Mouse (Mus musculus) cerebellum, adult 2 months (tissue): Measurements from ENCODE around the gene Trmt2a. TPM values are rescaled to one million over a fixed set of nuclear protein-coding genes. Genes with fewer than 3 reads are reported as not detected.

Experiments
- DNase-seq, 2 experiments: peaks; one replicate each; pipeline ENCODE4 v3.0.0; 2021
- H3K27ac ChIP-seq: fragments of 200-500 bp; 2 replicates; pipeline ENCODE4 v1.5.1; 2012; ENCODE audit warnings: low read length, control low read depth, inconsistent platforms; ENCODE audit not compliant: insufficient read depth
- H3K27me3 ChIP-seq: fragments of 200-500 bp; 2 replicates; pipeline ENCODE4 v1.6.1; 2012; ENCODE audit warnings: inconsistent platforms, mild to moderate bottlenecking, low read length, moderate library complexity; ENCODE audit not compliant: control insufficient read depth, insufficient read depth
- H3K4me1 ChIP-seq: fragments of 200-500 bp; 2 replicates; pipeline ENCODE4 v1.6.1; 2011; ENCODE audit warnings: low read length; ENCODE audit not compliant: control insufficient read depth, insufficient read depth
- H3K4me3 ChIP-seq: fragments of 200-500 bp; replicated peaks from 2 replicates; pipeline ENCODE3; 2011; ENCODE audit warnings: mild to moderate bottlenecking, low read depth, low read length, control low read depth; ENCODE audit not compliant: insufficient read depth
- CTCF ChIP-seq: fragments of 200-500 bp; IDR thresholded peaks from 2 replicates; pipeline ENCODE4 v1.5.1; 2011; ENCODE audit warnings: low read depth, mild to moderate bottlenecking, control low read depth, low read length, moderate library complexity, borderline replicate concordance; ENCODE audit not compliant: insufficient read depth
- POLR2A ChIP-seq: fragments of 200-500 bp; IDR thresholded peaks from 2 replicates; pipeline ENCODE4 v1.6.1; 2011; ENCODE audit warnings: low read length, control low read depth, borderline replicate concordance; ENCODE audit not compliant: insufficient read depth
- WGBS: fragments of 180-500 bp; shearing (Covaris S2); methylation state at CpG from one replicate; pipeline ENCODE4 v1.1.7; 2018; 5-methylcytosine and 5-hydroxymethylcytosine counted together
- polyA plus RNA-seq: library from polyadenylated mRNA; depleted of rRNA; stranded (reverse); fragments of >200 nt; gene quantifications from 2 replicates; pipeline ENCODE4 v1.2.3, GENCODE M21; 2012

The Trmt2a gene
- polyA plus RNA-seq, 1 experiment = 96.0 TPM

- 5% methylated on average over 13 of the region's 13 CpGs for WGBS
Measured at GRCm38 (mm10) chr16:18233919-18234670, 14.4 kb upstream of the Trmt2a start.

GRCm38 (mm10) chr16:18234671-18235388, 13.6 kb upstream of the Trmt2a start, which contains the start of gene Zdhhc8:
Gene Zdhhc8 (minus strand): TSS chr16:18235136.
- H3K27me3 ChIP-seq = no peaks in the 10 kb centered on the region
- peak in 1 of 2 experiments; percentile 83 for DNase-seq
- peaks cover 28% of the 10 kb centered on the region for H3K4me1 ChIP-seq
- under 1% methylated on average over 69 of the region's 79 CpGs for WGBS
- TF ChIP-seq CTCF = no peak
- peak; percentile 46; the same call in 1 of the 2 replicates for TF ChIP-seq POLR2A
- peak within 1 kb of the TSS; percentile 59 for H3K4me3 ChIP-seq
- peak within 1 kb of the TSS; percentile 31 for H3K27ac ChIP-seq

More at GRCm38 (mm10) chr16:18233919-18234670, 14.4 kb upstream of the Trmt2a start:
- no peak for DNase-seq
- Histone ChIP-seq H3K27me3 (no peaks in the 10 kb centered on the region), H3K4me1 (peaks cover 35% of the 10 kb centered on the region), H3K4me3 (peak overlapping the region; percentile 59), H3K27ac (peak overlapping the region; percentile 10; the same call in 1 of the 2 replicates)
- no peak for TF ChIP-seq CTCF
- no peak for TF ChIP-seq POLR2A

DNA sequence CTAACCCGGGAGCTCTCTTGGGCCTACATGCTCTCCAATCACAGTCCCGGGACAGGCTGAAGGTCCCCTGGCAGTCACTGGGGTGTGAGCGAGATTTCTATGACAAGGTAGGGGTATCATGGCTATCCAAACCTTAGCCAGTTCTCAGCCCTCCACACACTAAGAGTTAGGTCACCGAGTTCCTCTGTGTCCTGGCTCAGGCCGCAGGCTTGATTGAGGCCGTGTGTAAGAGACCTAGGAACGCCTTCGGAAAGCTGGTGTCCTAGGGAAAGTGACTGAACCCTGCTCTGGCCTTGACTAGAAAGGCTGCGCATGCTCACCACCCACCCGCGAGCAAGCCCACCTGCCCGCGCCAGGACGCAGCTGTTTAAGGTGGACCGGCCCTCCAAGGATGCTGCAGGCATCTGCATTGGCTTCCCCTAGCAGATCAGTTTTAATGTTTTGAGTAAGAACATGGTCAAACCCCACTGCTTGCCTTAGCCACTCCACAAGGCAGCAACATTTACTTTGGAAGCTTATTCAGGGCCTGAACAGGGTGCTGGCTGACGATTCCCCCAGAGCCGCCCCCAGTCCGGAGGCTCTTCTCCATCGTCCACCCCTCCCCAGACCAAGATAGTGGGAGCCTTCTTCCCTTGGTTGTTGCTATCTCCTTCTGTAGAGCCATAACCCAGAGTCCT, 13.0 kb upstream of the Trmt2a start:
- H3K4me1 ChIP-seq = peaks cover 21% of the 10 kb centered on the region
- no peaks in the 10 kb centered on the region for H3K27me3 ChIP-seq
- H3K4me3 ChIP-seq = peak overlapping the region; percentile 59
- TF ChIP-seq POLR2A (no peak; the same call in 1 of the 2 replicates), CTCF (no peak)
- WGBS = 2% methylated on average over 19 of the region's 19 CpGs
- peak overlapping the region; percentile 31 for H3K27ac ChIP-seq
- DNase-seq = peak; percentile 76 to 82

- Histone ChIP-seq H3K27ac (no peak overlapping the region), H3K4me3 (no peak overlapping the region), H3K4me1 (peaks cover 11% of the 10 kb centered on the region), H3K27me3 (no peaks in the 10 kb centered on the region)
- no peak for TF ChIP-seq POLR2A
- TF ChIP-seq CTCF = no peak
- 74% methylated on average over 7 of the region's 7 CpGs for WGBS
- no peak for DNase-seq
Measured at GRCm38 (mm10) chr16:18236676-18237501, 11.6 kb upstream of the Trmt2a start.

GRCm38 (mm10) chr16:18241581-18241980, 6.9 kb upstream of the Trmt2a start:
- Histone ChIP-seq H3K27me3 (no peaks in the 10 kb centered on the region), H3K27ac (no peak overlapping the region), H3K4me1 (peaks cover under 1% of the 10 kb centered on the region; the same call in 1 of the 2 replicates), H3K4me3 (no peak overlapping the region)
- DNase-seq = no peak
- 83% methylated on average over 10 of the region's 10 CpGs for WGBS
- TF ChIP-seq CTCF = no peak
- no peak for TF ChIP-seq POLR2A

DNA sequence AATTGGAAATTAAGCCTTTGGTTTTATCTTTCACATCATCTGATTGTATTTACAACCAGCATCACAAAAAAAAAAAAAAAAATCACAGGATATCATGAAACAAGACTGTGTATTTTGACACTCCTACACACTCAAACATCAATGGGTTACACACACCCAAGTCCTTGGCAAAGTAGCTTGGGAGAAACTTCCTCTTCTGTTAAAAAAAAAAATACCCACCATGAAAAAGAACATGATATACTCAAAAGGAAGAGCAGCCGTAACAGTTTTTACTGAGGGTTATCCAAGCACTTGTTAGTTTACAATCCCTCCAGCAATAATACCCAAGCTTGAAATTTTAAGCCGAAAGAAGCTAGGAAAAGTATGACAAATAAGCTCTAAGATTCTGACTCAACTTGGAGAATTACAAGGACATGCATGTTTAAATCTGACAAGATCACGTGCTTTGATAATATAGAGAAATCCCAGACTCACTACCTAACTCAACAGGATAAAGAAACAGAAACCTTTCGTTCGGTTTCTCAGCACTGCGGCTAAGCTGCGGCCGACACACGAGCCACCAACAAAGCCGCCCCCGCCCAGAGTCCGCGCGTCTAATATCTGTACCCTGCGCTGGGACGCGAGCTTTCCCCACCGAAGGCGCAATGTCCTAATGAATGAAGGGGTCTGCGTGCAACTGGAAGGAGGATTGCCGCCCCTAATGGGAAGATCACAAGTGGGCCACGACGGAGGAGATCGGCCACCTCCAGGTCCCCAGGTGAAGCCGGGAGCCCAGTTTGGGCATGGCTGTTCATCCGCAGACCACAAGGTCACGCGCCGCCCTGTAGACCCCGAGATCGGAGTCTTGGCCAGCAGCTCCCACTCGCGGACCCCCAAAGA, 719 bp upstream of the Trmt2a start:
- peak overlapping the region; percentile 85 for H3K4me3 ChIP-seq
- TF ChIP-seq CTCF (no peak), POLR2A (no peak)
- no peaks in the 10 kb centered on the region for H3K27me3 ChIP-seq
- peaks cover 7% of the 10 kb centered on the region for H3K4me1 ChIP-seq
- under 1% methylated on average over 33 of the region's 33 CpGs for WGBS
- peak overlapping the region; percentile 24; the same call in 1 of the 2 replicates for H3K27ac ChIP-seq
- no peak for DNase-seq
